Mouse (Mus musculus) olfactory bulb, adult 2 months (tissue): ENCODE measurements around the gene Sh3bgr.

ENCODE experiments used
- CTCF ChIP-seq: fragments of 200-500 bp; IDR thresholded peaks from 2 replicates; pipeline ENCODE4 v1.5.1; 2012; ENCODE audit warnings: low read depth, mild to moderate bottlenecking, low read length, moderate library complexity; ENCODE audit not compliant: insufficient read depth
- POLR2A ChIP-seq: fragments of 200-500 bp; IDR thresholded peaks from 2 replicates; pipeline ENCODE4 v1.6.1; 2012; ENCODE audit warnings: mild to moderate bottlenecking, low read depth, low read length, moderate library complexity; ENCODE audit not compliant: insufficient read depth

GRCm38 (mm10) chr16:96160927-96161326 lies 39.3 kb upstream of the Sh3bgr start:
- TF ChIP-seq CTCF (no peak), POLR2A (no peak)
